Mouse (Mus musculus) kidney, embryonic 16.5 days (tissue): Measurements from ENCODE around the gene Schip1. TPM values are rescaled to one million over a fixed set of nuclear protein-coding genes. Genes with fewer than 3 reads are reported as not detected.
A peak's percentile ranks its signal among the peaks of the same experiment; 100 is the strongest.

ENCODE experiments used
- ATAC-seq: fragments of 200-750 bp; cut with Nextera tagmentation; 2 replicates; pipeline ENCODE4 v1.8.0; 2017; ENCODE audit warnings: moderate TSS enrichment; ENCODE audit not compliant: low FRiP score, low TSS enrichment
- H3K27ac ChIP-seq: fragments of 300-500 bp; sonication (generic); 2 replicates; pipeline ENCODE4 v1.5.1; 2014; ENCODE audit warnings: low read length
- H3K27me3 ChIP-seq: fragments of 300-500 bp; sonication (generic); 2 replicates; pipeline ENCODE4 v1.6.1; 2014; ENCODE audit warnings: low read length, control low read depth, mixed read lengths; ENCODE audit not compliant: insufficient read depth
- H3K36me3 ChIP-seq: fragments of 300-500 bp; sonication (generic); 2 replicates; pipeline ENCODE4 v1.6.1; 2014; ENCODE audit warnings: low read length, control low read depth, mixed read lengths; ENCODE audit not compliant: insufficient read depth
- H3K4me1 ChIP-seq: fragments of 300-500 bp; sonication (generic); 2 replicates; pipeline ENCODE4 v1.6.1; 2014; ENCODE audit warnings: low read length, control low read depth, mixed read lengths; ENCODE audit not compliant: insufficient read depth
- H3K4me2 ChIP-seq: fragments of 300-500 bp; sonication (generic); replicated peaks from 2 replicates; pipeline ENCODE4 v1.6.1; 2014; ENCODE audit warnings: low read depth, low read length
- H3K4me3 ChIP-seq: fragments of 300-500 bp; sonication (generic); 2 replicates; pipeline ENCODE4 v1.5.1; 2014; ENCODE audit warnings: mild to moderate bottlenecking, low read length
- H3K9ac ChIP-seq: fragments of 300-500 bp; sonication (generic); replicated peaks from 2 replicates; pipeline ENCODE4 v1.6.1; 2014; ENCODE audit warnings: low read length
- H3K9me3 ChIP-seq: fragments of 300-500 bp; sonication (generic); 2 replicates; pipeline ENCODE4 v1.6.1; 2016; ENCODE audit warnings: low read length, control low read depth
- WGBS: fragments of 180-500 bp; shearing (Covaris S2); extraction: QIAGEN DNeasy Blood & Tissue Kit; methylation state at CpG from one replicate; pipeline ENCODE4 v1.1.7; 2014; 5-methylcytosine and 5-hydroxymethylcytosine counted together
- polyA plus RNA-seq: library from polyadenylated mRNA; unstranded; fragments of >200 nt; fragmentation: Nextera tagmentation; extraction: Ambion mirVana; gene quantifications from 2 replicates; pipeline ENCODE4 v1.2.1, GENCODE M21; 2015

The Schip1 gene
- 48.9 and 49.7 TPM in 2 replicates for polyA plus RNA-seq

DNA sequence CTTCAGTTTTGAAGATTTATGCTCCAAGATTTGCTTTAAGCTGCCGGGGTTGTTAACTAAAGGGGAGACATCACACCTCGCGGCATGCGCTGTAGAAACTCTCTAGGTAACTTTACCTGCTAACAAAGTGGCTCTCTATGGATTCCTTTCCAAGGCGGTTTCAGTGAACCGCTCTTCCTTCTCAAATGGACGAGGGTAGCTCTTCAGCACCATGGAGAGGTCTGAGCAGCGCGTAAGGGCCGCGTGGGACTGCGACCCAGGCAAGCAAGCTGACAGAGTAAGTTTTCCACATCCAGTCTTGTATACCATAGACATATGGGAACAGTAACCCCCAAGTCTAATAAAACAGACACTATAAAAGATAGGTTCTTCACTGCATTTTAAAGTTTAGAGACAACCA, at the start of gene Schip1:
Gene Schip1, plus strand, starts transcription at position 72 of the 400 bp plus-strand sequence.
- no peak for ATAC-seq
- H3K9me3 ChIP-seq = no peaks in the 10 kb centered on the region
- H3K27me3 ChIP-seq = no peaks in the 10 kb centered on the region
- H3K4me1 ChIP-seq = no peaks in the 10 kb centered on the region
- no peak within 1 kb of the TSS for H3K9ac ChIP-seq
- WGBS = 37% methylated on average over 12 of the region's 12 CpGs
- H3K36me3 ChIP-seq = no peaks in the 10 kb centered on the region
- H3K27ac ChIP-seq = no peak within 1 kb of the TSS
- no peak within 1 kb of the TSS for H3K4me2 ChIP-seq
- H3K4me3 ChIP-seq = no peak within 1 kb of the TSS

GRCm38 (mm10) chr3:68015786-68016185, 48.8 kb upstream of the Schip1 start:
- Histone ChIP-seq H3K4me2 (no peak overlapping the region), H3K27me3 (no peaks in the 10 kb centered on the region), H3K9ac (no peak overlapping the region), H3K36me3 (no peaks in the 10 kb centered on the region), H3K27ac (no peak overlapping the region), H3K4me1 (peaks cover 6% of the 10 kb centered on the region; the same call in 1 of the 2 replicates), H3K9me3 (no peaks in the 10 kb centered on the region), H3K4me3 (no peak overlapping the region)
- 35% methylated on average over 1 of the region's 1 CpGs for WGBS
- ATAC-seq = peak; percentile 54; the same call in 1 of the 2 replicates

- Histone ChIP-seq H3K9me3 (no peaks in the 10 kb centered on the region), H3K27me3 (no peaks in the 10 kb centered on the region), H3K9ac (no peak overlapping the region), H3K4me3 (no peak overlapping the region), H3K36me3 (no peaks in the 10 kb centered on the region), H3K27ac (no peak overlapping the region), H3K4me1 (peaks cover 6% of the 10 kb centered on the region; the same call in 1 of the 2 replicates), H3K4me2 (no peak overlapping the region)
- ATAC-seq = no peak
- 82% methylated on average over 4 of the region's 4 CpGs for WGBS
Measured at GRCm38 (mm10) chr3:68019401-68019800, 45.2 kb upstream of the Schip1 start.

- no peak for ATAC-seq
- Histone ChIP-seq H3K9me3 (no peaks in the 10 kb centered on the region), H3K4me1 (no peaks in the 10 kb centered on the region), H3K36me3 (no peaks in the 10 kb centered on the region), H3K27ac (no peak overlapping the region), H3K9ac (no peak overlapping the region), H3K4me2 (no peak overlapping the region), H3K4me3 (no peak overlapping the region), H3K27me3 (0 out of 2 replicates have a peak, but pooled peaks cover 4% of the 10 kb centered on the region)
- 37% methylated on average over 3 of the region's 3 CpGs for WGBS
Measured at GRCm38 (mm10) chr3:68036097-68036496, 28.5 kb upstream of the Schip1 start.

DNA sequence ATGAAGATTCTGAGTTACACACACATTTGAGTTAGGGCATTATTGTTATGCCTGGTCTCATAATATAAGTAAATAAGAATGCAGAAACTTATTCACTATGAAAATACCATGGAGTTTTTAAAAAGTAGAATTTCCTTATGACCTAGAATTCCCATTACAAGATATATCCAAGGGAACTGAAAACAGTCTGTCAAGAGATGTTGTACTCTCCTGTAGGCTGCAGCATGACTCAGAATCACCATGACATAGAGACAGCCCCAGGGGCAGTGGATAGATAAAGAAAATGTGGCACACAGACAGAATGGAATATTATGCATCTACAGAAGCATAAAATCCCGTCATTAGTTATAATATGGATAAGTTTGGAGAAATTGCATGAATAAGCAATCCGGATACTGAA, 21.7 kb upstream of the Schip1 start:
- Histone ChIP-seq H3K27ac (no peak overlapping the region), H3K27me3 (0 out of 2 replicates have a peak, but pooled peaks cover 6% of the 10 kb centered on the region), H3K36me3 (no peaks in the 10 kb centered on the region), H3K4me1 (no peaks in the 10 kb centered on the region), H3K9ac (no peak overlapping the region), H3K9me3 (no peaks in the 10 kb centered on the region), H3K4me3 (no peak overlapping the region), H3K4me2 (no peak overlapping the region)
- 96% methylated on average over 2 of the region's 2 CpGs for WGBS
- ATAC-seq = no peak

- H3K4me1 ChIP-seq = no peaks in the 10 kb centered on the region
- 50% methylated on average over 9 of the region's 9 CpGs for WGBS
- H3K27ac ChIP-seq = no peak overlapping the region
- ATAC-seq = peak; percentile 23; the same call in 1 of the 2 replicates
- H3K27me3 ChIP-seq = 0 out of 2 replicates have a peak, but pooled peaks cover 3% of the 10 kb centered on the region
- H3K9me3 ChIP-seq = no peaks in the 10 kb centered on the region
- no peak overlapping the region for H3K4me2 ChIP-seq
- H3K9ac ChIP-seq = no peak overlapping the region
- H3K36me3 ChIP-seq = no peaks in the 10 kb centered on the region
- no peak overlapping the region for H3K4me3 ChIP-seq
Measured at GRCm38 (mm10) chr3:68045475-68046416, 18.9 kb upstream of the Schip1 start.

- peaks cover 6% of the 10 kb centered on the region for H3K27me3 ChIP-seq
- no peak overlapping the region for H3K4me2 ChIP-seq
- no peak for ATAC-seq
- H3K4me1 ChIP-seq = 0 out of 2 replicates have a peak, but pooled peaks cover 3% of the 10 kb centered on the region
- no peak overlapping the region for H3K9ac ChIP-seq
- 49% methylated on average over 2 of the region's 2 CpGs for WGBS
- no peak overlapping the region for H3K4me3 ChIP-seq
- H3K9me3 ChIP-seq = no peaks in the 10 kb centered on the region
- H3K27ac ChIP-seq = no peak overlapping the region
- H3K36me3 ChIP-seq = no peaks in the 10 kb centered on the region
Measured at GRCm38 (mm10) chr3:68053538-68053937, 11.1 kb upstream of the Schip1 start.

GRCm38 (mm10) chr3:68055071-68055470, 9.5 kb upstream of the Schip1 start:
- no peak overlapping the region for H3K9ac ChIP-seq
- no peak overlapping the region for H3K27ac ChIP-seq
- H3K27me3 ChIP-seq = peaks cover 6% of the 10 kb centered on the region
- H3K4me2 ChIP-seq = no peak overlapping the region
- H3K36me3 ChIP-seq = no peaks in the 10 kb centered on the region
- WGBS = 62% methylated on average over 13 of the region's 13 CpGs
- H3K4me1 ChIP-seq = 0 out of 2 replicates have a peak, but pooled peaks cover 3% of the 10 kb centered on the region
- no peak for ATAC-seq
- no peaks in the 10 kb centered on the region for H3K9me3 ChIP-seq
- no peak overlapping the region for H3K4me3 ChIP-seq

- ATAC-seq = 0 out of 2 replicates have a peak, but pooled peaks have one; percentile 35
- 49% methylated on average over 23 of the region's 23 CpGs for WGBS
- Histone ChIP-seq H3K27ac (no peak overlapping the region), H3K9me3 (no peaks in the 10 kb centered on the region), H3K36me3 (no peaks in the 10 kb centered on the region), H3K4me3 (peak overlapping the region; percentile 37), H3K4me2 (peak overlapping the region; percentile 43), H3K4me1 (0 out of 2 replicates have a peak, but pooled peaks cover 3% of the 10 kb centered on the region), H3K9ac (0 out of 2 replicates have a peak overlapping the region, but pooled peaks have one; percentile 32), H3K27me3 (peaks cover 6% of the 10 kb centered on the region)
Measured at GRCm38 (mm10) chr3:68056373-68057275, 8.0 kb upstream of the Schip1 start.
